Mouse (Mus musculus) brain, adult 2 months (tissue): ENCODE results near the gene Ndrg3.
"Not testable (repeated sequence)": the region's sequence is repeated elsewhere in the genome, so short reads cannot be mapped to it uniquely, and the experiment has no call there.

ENCODE experiments used
- DNase-seq: peaks from one replicate; pipeline ENCODE4 v3.0.0; 2011; ENCODE audit warnings: low read depth, low spot score

The Ndrg3 gene

DNA sequence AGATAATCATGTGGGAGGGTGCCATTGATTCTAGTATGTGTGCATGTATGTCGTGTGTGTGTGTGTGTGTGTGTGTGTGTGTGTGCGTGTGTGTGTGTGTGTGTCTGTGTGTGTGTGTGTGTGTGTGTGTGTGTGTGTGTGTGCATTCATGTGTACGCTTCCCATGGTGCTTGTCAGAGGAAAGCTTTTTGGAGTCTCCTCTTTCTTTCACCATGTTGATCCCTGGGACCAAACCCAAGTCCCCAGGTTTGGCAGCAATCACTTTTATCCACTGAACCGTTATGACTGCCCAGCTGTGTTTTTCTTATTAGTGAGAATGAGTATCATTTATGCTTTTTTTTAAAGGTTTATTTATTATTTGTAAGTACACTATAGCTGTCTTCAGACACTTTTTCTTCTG is 89.4 kb downstream of the Ndrg3 start:
- DNase-seq = not testable (repeated sequence)

DNA sequence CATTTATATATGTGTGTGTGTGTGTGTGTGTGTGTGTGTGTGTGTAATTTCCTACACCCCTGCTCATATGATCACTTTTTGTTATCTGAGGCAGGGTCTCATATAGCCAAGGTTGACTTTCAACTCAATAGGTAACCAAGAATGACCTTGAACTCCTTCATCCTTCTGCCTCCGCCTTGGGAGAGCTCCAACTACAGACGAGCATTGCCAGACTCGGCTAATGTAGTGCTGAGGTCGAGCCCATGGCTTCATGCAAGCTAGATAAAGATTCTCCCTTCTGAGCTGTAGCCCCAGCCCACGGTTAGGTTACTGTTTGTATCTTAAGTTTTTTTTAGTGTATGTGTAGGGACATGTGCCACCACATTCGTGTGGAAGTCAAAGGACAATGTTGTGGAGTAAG is 90.0 kb downstream of the Ndrg3 start:
- DNase-seq = no peak

DNA sequence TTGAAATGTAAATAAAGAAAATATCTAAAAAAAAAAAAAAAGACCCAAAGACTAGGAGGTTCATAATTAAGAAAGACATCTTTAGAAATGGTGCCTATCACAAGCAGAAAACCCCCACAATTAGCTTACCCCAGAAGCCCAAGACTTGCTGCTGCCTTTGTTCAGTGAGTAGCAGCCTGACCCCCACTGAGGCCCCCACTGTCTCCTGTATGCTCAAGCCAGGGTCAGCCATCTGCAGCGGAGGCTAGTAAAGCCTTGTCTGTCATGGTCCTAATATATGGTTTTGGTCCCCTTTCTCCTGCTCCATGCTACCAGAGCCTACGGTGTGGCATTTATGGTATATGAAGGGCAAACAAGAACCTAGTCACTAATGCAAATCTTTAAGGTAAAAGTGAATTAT is 90.5 kb downstream of the Ndrg3 start:
- DNase-seq = no peak

DNA sequence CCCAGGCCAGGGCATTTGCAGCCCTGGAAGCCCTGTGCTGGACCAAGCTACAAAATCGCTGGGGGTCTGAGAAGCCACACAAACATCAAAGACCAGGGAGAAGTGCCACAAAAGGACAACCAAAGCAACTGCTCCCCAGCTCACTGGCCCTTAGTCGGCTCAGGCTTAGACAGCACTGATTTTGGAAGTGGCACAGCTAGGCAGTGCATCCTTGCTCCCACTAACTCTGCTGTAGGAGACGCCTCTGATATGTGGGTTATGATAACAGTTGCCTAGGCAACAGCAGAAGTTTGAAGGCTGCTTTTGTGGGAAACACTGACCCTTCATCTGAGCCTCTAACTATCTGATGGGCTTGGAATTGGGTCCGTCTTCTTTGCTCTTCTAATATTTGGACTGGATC is 92.7 kb downstream of the Ndrg3 start:
- peak; percentile 61 for DNase-seq

DNA sequence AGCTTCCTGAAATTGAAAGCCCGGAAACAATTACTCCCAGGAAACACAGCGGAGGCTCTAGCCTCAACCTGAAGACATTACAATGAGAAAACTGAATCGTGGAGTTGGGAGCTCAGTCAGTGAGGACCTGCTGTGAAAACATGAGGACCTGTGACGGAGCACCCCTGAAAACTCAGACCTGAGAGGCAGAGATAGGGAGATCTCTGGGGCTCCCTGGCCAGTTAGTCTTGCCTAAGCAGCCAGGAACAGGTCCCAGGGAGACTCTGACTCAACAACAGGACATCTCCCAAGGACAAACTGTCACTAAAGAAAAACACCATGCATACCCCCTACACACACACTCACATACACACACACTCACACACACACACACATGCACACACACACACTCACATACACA is 93.5 kb downstream of the Ndrg3 start:
- no peak for DNase-seq

DNA sequence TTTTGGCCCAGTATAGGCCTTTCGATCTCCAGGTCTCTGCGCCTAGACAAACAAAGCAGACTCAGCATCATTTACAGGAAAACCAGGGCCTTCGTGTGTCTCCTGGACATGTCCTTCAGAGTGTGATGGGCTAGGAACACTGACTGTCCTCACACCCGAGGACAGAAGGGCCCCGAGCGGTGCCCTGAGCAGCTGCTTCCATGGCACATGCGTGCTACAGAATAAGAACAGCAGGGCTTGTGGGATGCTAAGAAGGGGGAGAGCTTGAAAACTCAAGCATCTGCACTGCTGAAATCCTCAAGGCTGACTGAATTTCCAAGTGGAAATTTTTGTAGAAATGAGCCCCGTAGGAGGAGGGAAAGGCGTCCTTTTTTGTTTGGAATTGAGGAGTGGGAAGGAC is 94.8 kb downstream of the Ndrg3 start:
- DNase-seq = peak; percentile 85

DNA sequence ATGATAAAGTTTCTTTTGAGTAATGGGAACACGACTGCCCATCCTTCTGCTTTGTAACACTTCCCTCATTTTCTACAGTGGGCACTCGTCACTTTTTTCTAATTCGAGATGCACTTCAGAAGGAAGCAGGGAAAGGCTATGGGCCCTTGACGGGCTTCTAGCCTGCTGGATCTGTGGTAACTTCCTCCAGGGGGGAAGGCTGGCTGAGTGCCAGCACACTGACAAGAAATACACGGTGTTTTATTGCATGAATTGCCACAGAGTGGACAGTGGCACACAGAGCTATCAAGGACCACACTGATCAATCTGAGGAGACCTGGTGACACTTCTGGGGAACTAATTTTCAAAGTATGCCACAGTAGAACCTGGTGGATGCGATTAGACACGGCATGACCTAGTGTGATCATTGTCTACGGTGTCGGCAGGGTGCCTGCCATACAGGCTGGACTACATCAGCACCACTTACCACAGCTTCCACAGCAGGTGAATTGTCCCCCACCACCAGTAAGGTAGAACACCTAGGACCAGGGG is 95.4 kb downstream of the Ndrg3 start:
- no peak for DNase-seq

DNA sequence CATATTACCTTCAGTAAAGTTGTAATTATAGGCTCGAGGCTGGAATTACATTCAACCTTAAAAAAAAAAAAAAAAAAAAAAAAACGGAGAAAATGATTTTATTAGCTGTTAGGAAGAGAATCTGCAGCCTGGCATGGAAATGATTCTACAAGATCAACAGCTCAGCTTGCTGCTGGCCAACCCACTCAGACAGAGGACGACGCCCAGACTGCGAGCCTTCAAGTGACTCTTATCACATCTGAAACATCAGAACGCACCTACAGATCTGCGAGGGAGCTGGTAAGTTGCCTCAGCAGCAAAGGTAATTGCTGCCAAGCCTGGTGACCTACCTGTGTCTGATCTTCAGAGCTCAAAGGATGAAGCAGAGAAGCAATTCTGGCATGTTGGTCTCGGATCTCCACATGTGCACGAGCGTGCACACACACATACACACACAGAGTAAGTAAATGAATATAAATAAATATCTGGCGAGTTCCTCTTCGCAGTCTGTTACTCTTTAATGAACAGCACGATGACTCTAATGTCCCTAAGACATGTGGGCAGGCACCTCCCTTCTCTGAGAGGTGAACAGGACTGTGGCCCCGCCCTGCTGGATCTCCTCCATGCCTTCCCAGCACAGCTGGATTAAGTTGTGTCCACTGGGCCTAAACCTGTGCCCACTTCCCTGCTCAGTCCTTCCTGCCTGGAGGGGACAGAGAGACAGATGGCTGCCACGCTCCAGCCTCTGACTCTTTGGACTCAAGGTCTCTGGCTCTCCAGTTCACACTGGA is 97.2 kb downstream of the Ndrg3 start:
- DNase-seq = peak; percentile 46

DNA sequence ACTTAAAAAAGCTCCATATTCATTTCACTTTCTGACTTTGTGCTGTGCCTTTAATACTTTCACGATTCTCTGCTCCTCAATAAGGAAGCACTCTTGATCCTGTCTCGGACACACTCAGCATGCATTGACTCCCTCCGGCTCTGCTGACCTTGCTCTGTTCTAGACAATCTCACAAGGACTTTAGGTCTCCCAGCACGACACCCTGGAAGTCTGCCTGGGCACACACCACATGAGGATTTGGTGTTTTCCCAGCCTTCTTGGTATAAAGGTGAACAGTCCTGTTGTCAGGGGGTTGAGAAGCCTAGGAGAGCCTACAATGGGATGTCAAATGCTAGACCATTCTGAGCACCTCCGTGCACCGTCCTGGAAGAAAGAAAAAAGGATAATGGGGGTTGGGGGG is 99.0 kb downstream of the Ndrg3 start:
- DNase-seq = no peak

DNA sequence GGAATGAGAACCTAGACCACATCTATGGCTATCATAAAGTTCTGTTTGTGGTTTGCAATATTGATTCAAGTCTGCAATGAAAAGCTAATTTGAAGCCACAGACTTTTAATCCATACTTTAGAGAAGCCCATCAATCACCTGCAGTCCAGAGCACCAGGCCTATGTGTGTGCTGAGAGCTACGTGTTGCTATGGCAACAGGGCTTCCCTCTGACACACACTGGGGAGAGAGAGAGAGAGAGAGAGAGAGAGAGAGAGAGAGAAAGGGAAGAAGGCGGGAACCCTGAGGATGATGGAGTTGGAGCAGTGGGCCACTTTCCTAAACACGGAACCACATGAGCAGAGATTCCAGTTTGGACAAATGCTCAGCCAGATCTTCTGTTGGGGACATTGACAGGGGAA is 99.6 kb downstream of the Ndrg3 start:
- DNase-seq = peak; percentile 47

DNA sequence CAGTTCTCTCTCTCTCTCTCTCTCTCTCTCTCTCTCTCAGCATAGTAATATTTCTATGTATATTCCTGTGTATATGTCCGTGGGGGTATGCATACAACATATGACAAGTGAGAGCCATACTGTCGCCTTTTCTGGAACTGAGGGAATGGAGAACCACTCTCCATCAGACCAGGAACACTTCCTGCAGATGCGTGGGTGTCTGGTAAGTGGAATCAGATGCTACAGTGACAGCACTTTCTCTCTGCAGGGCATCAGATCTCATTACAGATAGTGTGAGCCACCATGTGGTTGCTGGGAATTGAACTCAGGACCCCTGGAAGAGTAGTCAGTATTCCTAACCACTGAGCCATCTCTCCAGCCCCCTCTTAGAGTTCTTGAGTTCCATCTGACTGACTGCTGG is 103.4 kb downstream of the Ndrg3 start:
- no peak for DNase-seq

DNA sequence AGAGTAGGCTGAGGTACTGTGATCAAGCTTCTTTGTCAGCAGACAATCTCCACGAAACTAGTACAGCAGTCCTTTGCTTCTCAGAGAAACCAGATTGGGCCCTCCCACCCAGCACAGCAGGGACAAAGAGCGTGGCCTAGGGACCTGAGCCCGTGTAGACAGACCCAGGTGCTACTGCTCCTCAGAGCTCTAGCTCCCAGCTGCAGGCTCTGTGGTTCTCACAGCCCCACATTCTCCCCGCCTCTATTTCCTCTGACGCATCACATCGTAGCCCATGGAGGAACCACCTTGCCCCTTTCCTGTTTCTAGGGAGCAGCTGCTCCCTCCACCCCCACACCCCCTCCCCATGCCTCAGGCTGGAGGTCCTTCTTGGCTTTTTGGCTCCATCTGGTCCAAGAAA is 104.8 kb downstream of the Ndrg3 start, which contains the start of gene Sla2:
Gene Sla2 (minus strand): TSS at position 176 of the 400 bp plus-strand sequence.
- no peak for DNase-seq

DNA sequence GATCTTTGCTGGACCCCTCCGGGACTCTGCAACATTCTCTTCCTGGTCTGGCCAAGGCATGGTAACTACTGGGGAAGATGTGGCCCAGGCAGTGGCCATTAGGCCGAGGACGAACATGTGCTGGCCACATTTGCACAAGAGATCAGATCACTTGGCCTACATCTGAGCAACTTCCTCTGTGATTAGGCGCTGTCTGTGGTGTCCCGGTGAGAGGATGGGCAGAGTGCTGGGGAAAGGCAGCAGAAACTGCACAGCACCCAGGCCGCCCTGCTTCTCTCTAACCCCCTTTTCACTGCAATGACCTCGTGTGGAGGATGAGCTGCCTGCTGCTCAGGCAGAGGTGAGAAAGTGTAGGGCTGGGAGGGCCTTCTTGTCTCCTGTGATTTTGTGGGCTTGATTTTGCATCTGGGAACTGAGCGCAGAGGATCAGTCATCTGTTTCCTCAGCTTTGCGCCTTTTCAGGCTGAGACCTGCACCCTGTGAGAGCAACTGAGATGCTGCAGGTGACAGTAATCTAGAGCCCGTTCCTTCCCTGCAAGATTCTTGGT is 105.7 kb downstream of the Ndrg3 start:
- DNase-seq = no peak

DNA sequence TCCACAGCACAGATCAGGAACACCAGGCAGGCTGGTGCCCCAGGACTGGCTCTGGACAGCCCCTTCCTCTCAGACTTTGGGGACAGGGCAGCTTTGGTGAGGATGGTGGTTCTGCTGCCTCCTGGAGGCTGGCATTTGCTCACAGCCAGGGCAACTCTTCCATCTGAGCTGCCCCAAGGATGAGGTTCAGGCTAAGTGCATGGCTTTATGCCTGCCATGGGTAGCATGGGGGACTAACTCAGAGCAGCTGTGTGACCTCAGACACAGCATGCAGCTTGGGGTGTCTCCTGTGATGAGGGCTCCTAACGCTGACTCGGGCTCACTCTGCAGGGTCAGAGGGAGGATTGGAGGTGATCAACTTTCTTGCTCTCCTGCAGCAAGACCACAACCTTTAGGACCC is 106.2 kb downstream of the Ndrg3 start:
- DNase-seq = not testable (repeated sequence)

DNA sequence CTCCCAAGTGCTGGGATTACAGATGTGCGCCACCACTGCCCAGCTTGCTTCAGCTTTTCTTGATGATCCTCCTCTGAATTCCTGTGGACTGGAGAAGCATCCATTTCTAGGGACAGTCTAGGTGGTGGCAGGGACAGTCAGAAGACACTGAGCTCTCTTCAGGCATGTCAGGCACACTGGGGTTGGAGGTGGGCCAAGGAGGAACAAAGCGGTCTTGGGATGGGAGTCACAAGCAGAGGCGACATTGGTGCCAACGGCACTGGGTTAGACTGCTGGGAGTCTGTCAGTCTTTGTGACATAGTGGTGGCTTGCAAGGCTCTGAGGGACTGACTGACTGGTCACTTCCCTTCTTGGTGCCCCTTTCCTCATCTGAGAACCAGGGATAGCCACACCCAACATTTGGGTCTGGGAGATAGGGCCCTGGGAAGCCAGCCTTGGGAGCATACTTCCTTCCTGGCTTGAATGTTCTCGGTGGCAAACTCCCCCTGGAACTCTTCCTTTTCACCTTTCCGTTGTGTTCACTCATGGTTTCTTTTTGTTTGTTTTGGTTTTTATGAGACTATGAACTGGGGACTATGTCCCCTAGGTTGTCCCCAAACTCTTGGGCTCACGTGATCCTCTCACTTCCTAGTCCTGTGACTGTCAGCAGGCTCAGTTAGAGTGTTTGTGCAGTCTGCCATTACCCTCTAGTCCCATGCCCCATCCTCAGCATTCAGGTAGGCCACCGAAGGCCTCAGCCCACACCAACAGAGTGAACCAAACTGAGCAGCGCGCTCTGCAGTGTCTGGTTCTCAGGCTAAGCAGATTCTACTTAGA is 107.3 kb downstream of the Ndrg3 start:
- no peak for DNase-seq

DNA sequence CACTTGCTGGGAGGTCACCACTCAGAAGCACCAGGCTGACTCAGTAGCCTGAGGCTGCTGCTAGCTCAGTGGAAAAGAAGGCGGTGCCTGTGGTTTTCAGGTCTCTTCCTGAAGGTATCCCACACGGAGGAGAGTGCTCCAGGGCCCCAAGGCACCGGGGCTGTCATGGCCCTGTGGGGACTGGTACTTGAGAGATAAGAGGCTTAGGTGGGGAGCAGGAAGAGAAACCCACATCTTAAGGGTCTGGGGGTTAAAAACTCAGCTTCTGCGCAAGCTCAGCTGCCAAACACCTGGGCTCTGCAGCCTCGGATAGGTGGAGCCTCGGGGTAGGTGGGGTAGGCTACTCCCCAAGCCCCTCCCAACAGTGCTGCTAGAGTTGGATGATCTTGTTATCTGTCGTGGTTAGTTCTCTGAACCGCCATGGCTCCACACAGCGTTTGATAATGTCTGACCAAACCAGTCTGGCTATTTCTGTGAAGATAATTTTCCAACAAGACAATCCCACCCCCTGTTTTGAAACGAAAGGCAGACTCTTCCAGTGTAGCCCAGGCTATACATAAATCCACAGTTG is 109.3 kb downstream of the Ndrg3 start:
- no peak for DNase-seq

DNA sequence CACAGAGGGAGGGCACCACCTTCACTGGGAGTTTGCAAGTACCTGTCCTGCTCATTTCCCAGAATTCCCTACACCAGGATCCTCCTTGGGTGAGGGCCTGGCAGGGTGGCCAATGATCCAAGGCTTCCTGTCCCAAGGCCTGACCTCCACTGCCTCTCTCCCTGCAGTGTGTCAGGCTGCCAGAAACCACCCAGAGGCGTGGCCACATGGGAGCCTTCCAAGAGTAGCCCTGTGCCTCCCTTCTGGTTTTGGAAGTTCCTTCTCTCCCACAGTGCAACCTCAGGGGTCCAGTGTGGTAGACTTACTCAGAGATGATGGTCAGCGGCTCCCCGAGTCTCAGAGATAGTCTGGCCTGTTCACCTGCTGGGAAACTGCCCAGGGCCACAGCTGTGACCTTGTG is 112.3 kb downstream of the Ndrg3 start:
- DNase-seq = no peak

DNA sequence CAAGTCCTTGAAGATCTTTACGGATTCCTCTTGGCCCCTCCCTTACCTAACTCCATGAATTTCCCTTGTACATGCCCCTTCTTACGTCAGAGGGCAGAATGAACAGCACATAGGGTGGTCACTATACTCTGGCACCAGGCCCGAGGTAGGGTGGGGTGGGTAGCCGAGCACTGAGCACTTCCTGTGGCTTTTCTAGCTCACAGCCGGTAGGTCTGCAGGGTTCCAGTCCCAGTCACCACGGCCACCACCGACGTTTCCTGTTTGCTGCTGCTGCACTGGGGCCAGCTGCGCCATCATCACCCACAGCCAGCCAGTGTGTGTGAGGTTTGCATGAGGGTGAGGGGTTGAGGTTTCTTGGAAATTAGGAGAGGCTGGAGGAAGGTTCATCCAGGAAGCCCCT is 114.1 kb downstream of the Ndrg3 start:
- DNase-seq = no peak
